Mouse (Mus musculus): Measurements from ENCODE around the gene Gm9803. TPM values are rescaled to one million over a fixed set of nuclear protein-coding genes. Genes with fewer than 3 reads are reported as not detected.

Gene Gm9803
- total RNA-seq, 1 experiment from 2014 or later = 8.4 TPM

DNA sequence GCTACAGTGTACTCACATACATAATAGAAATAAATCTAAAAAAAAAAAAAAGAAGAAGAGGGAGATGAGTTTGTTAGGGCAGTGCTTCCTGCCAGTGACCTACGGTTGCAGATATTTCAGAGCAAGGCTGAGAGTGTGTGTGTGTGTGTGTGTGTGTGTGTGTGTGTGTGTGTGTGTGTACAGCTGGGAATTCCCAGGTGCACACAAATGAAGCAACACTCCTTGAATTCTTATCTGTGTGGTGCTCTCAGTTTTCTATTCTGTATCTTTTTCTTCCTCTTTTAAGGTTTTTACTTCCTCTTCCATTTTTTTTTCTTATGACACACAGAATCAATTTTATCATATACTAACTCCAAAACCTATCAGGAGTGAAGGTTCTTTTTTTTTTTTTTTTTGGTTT lies 19.6 kb upstream of the Gm9803 start:
- no peak for ATAC-seq (replicated peaks; ENCODE audit: insufficient number of reproducible peaks, low FRiP score, low TSS enrichment, poor library complexity, severe bottlenecking)

DNA sequence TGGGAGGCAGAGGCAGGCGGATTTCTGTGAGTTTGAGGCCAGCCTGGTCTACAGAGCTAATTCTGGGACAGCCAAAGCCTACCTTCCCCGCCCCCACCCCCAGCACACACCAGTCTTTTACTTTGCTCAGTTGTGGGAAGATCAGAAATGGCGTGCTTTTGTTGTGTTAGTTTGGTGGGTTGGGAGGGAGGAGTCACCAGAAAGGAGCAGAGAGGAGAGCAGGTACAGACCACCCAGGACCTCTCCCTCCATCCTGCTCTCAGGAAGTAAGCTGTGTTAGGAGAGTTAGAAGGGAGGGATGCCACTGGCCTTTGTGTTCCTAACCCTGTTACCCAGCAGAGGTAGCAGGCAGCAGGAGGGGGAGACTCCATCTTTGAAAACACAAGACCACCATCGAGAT lies 16.8 kb upstream of the Gm9803 start:
- ATAC-seq (replicated peaks; ENCODE audit: insufficient number of reproducible peaks, low FRiP score, low TSS enrichment, poor library complexity, severe bottlenecking) = no peak

DNA sequence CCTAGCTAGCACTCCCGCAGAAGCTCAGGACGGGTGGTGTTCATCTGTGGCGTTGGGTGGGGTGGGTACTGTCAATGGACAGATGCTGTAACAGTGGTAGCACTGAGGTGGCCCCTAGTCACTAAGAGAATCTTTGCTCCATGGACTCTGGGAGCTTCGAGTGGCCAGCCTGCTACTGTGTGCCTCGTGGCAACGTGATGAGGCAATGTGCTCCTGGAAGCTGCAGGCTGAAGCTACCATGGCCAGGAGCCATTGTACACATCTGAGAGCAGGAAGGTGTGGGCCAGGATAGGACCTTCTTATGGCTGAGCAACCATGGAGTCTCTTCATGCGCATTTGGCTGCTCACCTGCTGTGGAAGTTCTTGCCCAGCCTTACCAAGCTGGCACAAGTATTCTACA lies 14.7 kb upstream of the Gm9803 start:
- no peak for ATAC-seq (replicated peaks; ENCODE audit: insufficient number of reproducible peaks, low FRiP score, low TSS enrichment, poor library complexity, severe bottlenecking)

- ATAC-seq (replicated peaks; ENCODE audit: insufficient number of reproducible peaks, low FRiP score, low TSS enrichment, poor library complexity, severe bottlenecking) = no peak
These were observed 10.9 kb upstream of the Gm9803 start for GRCm38 (mm10) chr10:43512976-43513375.

DNA sequence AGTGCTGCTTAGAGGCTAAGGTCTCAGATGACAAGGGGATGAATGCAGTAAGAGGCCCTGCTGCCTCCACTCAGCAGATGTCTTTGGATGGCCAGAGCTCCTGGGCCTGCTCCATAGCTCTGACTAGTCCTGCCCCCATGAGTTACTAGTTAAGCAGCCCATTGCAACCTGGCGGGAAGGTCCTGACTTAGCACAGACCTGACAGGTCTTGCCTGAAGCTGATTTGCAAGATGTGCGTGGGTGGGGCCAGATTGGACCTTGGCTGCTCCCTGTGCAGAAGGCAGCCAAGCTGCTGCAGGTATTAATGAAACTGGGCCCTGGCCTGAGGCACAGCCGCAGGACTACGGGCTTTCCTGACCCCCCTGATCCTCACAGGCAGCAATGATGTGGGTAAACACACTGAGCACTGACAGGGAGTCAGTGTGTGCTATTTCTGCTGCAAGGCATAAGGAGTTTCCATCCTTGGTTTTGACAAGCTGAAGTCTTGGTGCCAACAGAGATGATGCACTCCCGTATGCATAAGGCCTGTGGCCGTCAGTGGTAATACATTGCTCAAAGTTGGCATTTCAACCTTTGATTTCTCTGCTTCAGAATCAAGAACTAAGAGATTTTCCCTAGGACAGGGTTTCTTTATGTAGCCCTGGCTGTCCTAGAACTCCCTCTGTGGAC lies 6.8 kb upstream of the Gm9803 start:
- no peak for ATAC-seq (replicated peaks; ENCODE audit: insufficient number of reproducible peaks, low FRiP score, low TSS enrichment, poor library complexity, severe bottlenecking)

GRCm38 (mm10) chr10:43517836-43518235 lies 6.0 kb upstream of the Gm9803 start:
- no peak for ATAC-seq (replicated peaks; ENCODE audit: insufficient number of reproducible peaks, low FRiP score, low TSS enrichment, poor library complexity, severe bottlenecking)

DNA sequence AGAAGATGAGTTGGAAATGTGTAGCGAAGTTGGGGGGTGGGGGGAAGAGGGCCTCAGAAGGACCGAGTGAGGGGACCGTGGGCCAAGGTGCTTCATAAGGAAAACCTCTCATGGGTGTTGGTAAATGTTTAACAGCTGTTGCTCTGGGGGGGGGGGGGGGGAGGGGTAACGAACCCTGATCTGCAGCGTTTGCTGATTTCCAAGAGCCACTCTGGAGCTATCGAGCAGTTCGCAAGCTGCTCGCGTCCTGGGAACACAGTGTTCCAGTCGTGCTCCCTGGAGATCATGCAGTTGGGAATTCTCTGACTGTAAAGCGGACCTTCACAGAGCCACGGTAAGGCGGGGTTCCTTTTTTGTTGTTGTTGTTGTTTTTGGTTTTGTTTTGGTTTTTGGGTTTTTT lies 5.5 kb upstream of the Gm9803 start:
- no peak for ATAC-seq (replicated peaks; ENCODE audit: insufficient number of reproducible peaks, low FRiP score, low TSS enrichment, poor library complexity, severe bottlenecking)

- no peak for ATAC-seq (replicated peaks; ENCODE audit: insufficient number of reproducible peaks, low FRiP score, low TSS enrichment, poor library complexity, severe bottlenecking)
These were observed 3.9 kb upstream of the Gm9803 start for GRCm38 (mm10) chr10:43519977-43520376.

- ATAC-seq (replicated peaks; ENCODE audit: insufficient number of reproducible peaks, low FRiP score, low TSS enrichment, poor library complexity, severe bottlenecking) = no peak
These were observed 3.7 kb downstream of the Gm9803 start for GRCm38 (mm10) chr10:43527283-43528269.

- no peak for ATAC-seq (replicated peaks; ENCODE audit: insufficient number of reproducible peaks, low FRiP score, low TSS enrichment, poor library complexity, severe bottlenecking)
These were observed 10.5 kb downstream of the Gm9803 start for GRCm38 (mm10) chr10:43534382-43534781.

GRCm38 (mm10) chr10:43537652-43538051 lies 13.8 kb downstream of the Gm9803 start:
- no peak for ATAC-seq (replicated peaks; ENCODE audit: insufficient number of reproducible peaks, low FRiP score, low TSS enrichment, poor library complexity, severe bottlenecking)

- ATAC-seq (replicated peaks; ENCODE audit: insufficient number of reproducible peaks, low FRiP score, low TSS enrichment, poor library complexity, severe bottlenecking) = no peak
These were observed 14.9 kb downstream of the Gm9803 start for GRCm38 (mm10) chr10:43538831-43539230.

DNA sequence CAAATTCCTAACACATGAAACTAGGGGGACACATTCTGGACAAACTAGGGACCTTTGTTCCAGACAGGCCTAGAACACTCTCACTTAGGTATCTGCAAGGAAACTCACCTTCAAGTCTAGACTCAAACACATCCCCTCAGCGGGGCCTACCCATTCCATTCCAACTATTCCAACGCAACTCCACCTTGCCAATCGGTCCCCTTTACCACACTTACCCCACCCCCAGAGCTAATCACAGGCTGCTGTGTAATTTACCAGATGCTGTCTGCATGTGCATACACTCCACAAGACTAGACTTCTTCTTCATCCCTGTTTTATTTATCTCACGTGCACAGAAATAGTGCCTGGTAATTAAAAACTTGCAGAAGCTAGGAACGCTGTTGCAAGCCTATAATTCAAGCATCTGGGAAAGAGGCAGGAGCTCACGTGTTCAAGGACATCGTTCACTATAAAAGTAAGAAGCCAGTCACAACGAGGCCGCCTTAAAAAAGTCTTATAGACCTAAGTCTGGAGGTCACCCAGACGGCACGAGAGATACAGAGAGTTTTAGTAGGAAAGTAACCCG lies 15.9 kb downstream of the Gm9803 start:
- ATAC-seq (replicated peaks; ENCODE audit: insufficient number of reproducible peaks, low FRiP score, low TSS enrichment, poor library complexity, severe bottlenecking) = no peak

DNA sequence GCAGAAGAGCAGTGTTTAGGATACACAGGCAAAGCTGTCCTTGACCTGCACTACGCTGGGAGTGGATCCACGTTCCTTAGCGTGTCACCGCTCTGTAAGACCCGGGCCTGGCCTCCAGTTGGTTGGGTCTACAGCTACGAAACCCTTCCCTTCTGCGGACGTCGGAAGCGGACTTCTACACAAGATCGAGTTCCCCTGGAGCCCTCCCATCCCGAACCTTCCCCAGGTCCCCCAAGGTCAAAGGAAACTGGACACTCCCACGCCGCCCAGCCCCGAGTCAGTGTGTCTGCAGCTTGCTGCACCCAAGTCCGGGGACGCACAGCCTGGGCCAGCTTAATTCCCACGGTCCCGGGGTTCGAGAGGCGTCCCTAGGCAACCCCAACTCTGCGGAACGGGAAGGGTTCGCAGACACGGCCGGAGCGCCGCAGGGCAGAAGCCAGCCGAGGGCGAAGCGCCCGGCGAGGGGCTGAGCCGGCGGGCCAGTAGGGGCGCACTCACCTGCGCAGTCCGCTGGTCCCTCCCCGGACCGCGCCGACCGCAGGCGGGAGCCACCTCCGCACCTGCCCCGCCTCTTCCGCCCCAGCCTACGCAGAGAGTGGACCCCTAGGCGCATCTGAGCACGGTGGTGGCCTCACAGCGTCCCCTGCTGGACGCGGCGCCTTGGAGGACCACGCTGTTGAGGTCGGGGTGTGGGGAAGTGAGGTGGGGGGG lies 16.7 kb downstream of the Gm9803 start, which contains the start of gene 1700021F05Rik:
1700021F05Rik (minus strand) TSS at position 553 of the 711 bp plus-strand sequence.
- peak; percentile 96 for ATAC-seq (replicated peaks; ENCODE audit: insufficient number of reproducible peaks, low FRiP score, low TSS enrichment, poor library complexity, severe bottlenecking)

GRCm38 (mm10) chr10:43541153-43541544 lies 17.3 kb downstream of the Gm9803 start:
- no peak for ATAC-seq (replicated peaks; ENCODE audit: insufficient number of reproducible peaks, low FRiP score, low TSS enrichment, poor library complexity, severe bottlenecking)

DNA sequence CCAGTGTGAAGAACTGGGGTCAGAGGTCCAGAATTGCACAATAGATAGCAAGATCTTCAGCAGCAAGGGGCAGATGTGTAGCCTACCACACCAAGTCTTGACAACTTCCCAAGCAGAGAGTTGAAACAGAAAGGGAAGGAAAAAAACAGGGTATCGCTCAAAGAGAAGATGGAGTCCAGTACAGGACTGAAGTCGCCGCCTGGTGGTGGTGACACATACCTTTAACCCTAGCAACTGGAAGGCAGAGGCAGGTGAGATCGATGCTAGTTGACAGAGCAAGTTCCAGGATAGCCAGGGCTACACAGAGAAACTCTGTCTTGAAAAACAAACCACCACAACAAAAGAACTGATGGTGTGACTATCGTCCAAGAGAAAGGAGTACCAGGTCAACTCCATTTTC lies 25.5 kb downstream of the Gm9803 start:
- no peak for ATAC-seq (replicated peaks; ENCODE audit: insufficient number of reproducible peaks, low FRiP score, low TSS enrichment, poor library complexity, severe bottlenecking)

DNA sequence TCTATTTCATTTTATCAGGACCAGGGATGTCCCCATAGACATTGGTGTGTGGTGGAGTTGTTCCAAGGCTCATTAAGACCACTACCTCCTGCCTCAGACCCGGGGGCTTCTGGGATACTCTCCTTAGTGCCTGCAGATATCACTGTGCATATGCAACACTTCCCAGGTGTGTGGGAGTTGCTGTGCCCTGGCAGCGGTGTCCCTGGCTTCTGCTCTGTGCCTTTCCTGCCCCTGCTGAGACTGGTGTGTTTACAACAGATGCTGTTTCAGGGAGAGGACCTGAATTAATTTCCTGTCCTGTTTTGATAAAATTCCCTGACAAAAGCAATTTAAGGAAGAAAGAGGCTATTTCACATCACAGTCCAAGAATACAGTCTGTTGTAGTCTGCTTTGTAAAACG lies 27.0 kb downstream of the Gm9803 start:
- no peak for ATAC-seq (replicated peaks; ENCODE audit: insufficient number of reproducible peaks, low FRiP score, low TSS enrichment, poor library complexity, severe bottlenecking)

- ATAC-seq (replicated peaks; ENCODE audit: insufficient number of reproducible peaks, low FRiP score, low TSS enrichment, poor library complexity, severe bottlenecking) = no peak
These were observed 27.5 kb downstream of the Gm9803 start for GRCm38 (mm10) chr10:43551388-43551787.

- ATAC-seq (replicated peaks; ENCODE audit: insufficient number of reproducible peaks, low FRiP score, low TSS enrichment, poor library complexity, severe bottlenecking) = no peak
These were observed 33.8 kb downstream of the Gm9803 start for GRCm38 (mm10) chr10:43557630-43558165.

Measured in monocyte, adult 5-6 weeks (primary cell).